Mouse (Mus musculus) cerebellum, postnatal 14 days (tissue): ENCODE data around the gene Hdac4.

Experiments used
- DNase-seq, 2 experiments: peaks; one replicate each; pipeline ENCODE4 v3.0.0; 2021; ENCODE audit warnings: mixed read lengths in 2 of 2

Hdac4 gene

DNA sequence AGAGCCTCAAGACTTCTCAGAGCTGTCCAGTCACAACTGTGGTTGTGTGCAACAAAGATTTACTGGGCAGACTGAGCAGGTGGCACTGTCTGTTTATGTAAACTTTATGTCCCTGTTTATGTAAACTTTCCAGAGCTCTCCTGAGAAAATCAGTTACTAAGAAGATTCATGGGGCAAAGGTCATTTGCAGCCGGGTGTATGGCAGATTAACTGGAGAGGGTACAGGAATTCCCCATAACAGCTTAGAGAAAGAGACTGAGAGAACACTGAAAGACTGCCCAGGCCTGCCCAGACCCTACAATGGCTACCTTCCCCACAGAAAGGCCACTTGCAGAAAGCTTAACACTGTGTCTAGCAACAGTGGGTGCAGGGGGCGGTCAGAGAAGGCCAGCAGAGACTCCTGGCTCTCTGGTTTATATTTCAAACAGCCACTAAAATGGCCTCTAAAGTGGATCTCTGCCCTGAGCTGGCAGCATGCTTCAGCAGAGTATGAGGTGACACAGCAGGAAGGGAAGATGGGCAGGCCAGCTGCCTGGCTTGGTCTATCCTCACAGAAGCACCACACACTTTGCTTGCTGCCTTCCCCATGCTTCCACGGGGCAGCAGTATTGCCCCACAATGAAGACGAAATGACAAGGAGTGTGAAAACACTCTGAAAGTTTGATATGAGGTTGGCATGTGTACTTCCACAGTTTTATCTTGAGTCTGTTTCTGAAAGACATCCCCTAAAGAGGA lies 179.4 kb downstream of the Hdac4 start:
- peak; percentile 35 to 36 for DNase-seq

DNA sequence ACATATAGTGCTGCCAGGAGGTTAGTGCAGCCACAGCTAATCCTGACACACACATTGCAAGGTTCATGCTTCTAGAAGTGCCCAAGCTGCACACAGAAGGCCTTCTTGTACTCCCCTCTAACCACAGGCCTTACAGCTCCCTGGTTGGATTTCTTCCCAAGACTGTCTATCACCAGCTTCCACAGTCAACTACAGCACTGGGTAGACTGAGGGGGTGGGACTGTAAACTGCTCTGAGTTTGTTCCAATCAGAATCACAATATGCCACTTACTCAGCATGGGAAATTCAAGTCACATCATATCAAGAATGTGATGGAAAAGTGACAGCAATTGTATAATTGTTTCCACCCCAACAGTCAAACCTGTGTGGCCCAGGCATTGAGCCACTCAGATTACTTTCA lies 180.2 kb downstream of the Hdac4 start:
- no peak for DNase-seq

DNA sequence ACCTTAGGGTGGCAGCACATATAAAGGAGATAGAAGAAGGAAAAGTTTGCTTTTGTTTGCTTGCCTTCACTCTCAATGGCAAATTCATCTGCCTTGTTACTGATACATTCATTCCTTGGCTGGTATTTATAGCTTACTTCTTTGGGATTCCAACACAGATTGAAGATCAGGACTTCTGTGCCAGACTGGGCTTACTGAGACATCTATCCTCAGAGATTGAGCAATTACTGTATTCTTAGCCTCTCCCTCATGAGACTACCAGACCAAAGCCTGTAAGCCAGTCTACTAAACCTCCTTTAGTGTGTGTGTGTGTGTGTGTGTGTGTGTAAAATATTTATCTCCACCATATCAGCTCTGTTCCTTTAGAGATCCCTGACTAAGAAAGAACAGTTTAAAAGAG lies 181.0 kb downstream of the Hdac4 start:
- DNase-seq: no peak

DNA sequence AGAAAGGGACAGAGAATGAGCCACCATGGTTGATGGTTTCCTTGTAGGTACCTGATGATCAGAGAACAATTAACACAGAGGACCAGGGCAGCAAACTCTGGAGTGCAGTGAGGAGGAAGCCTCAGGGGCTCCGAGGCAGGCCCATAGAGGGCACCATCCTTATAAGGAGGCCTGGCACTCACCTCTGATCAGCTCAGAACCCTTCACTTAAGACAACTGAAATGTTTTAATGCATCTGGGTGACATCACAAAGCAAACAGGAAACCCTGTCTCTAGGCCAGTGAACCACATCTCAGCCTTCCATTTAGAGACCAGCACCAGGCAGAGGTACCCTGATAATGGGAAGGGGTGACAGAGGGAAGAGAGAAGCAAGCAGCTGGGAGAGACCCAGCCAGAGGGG lies 188.8 kb downstream of the Hdac4 start:
- DNase-seq: no peak

DNA sequence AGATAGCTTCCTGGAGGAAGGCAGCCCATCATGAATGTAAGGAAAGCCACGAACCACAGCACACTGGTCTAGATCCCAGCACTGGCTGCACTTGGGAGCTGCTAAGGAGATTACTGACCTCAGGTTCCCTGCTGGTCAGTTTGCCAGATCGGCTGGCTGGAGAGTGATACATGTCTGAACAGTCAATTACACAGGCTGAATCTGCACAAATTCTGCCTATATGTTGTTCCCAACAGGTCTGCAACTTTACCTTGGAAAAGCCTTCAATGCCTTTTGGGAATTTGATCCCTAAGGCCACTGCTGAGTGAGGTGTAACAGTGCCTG lies 189.9 kb downstream of the Hdac4 start:
- peak; percentile 28 to 36 for DNase-seq

DNA sequence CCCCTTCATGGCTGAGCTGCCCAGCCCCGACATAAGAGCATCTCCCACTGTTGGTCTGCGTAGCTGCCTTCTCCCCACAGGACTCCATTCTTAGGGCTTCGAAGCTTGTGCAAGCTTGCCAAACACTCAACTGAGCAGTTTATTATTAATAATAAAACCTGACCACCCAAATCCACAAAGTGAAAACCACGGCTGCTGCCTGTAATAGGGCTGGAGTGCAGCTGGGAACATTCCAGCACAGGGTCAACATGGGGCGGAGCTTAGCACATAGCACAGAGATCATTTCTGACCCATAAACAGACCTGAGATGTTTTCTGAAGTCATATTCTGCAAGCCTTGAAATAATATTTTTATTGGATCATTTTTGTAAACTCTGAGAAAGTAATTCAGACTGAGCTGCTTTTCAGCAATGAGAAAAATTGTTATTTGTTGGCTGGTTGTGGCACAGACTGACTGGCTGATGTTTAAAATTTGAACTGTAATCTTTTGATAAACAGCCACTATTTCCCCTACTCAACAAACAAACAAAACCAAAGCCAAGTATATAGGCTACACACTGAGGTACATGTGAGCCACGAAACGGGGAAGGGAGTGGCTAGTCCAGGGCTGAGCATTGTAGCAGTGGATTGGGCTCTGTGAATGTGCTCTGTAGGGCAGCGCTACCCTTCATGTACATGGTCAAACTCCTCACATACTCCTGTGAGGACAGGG lies 190.4 kb downstream of the Hdac4 start:
- DNase-seq: no peak

DNA sequence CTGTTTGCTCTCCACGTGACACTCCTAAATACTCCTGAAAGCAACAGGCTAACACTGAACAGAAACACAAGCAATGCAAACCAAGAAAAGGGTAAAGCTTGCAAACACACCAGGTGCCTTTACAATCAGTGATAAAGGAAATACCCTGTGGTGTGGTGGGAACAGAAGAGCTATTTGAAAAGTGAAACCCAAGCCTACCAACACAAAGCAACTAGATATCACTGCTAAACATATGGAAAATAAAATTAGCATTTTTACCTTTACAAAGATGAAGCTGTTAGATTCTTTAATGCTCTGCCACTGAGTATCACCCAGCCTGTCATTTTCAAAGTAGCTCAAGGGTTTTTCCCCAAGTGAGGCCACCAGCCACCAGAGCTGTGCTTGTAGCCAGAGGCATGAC lies 191.4 kb downstream of the Hdac4 start:
- no peak for DNase-seq

DNA sequence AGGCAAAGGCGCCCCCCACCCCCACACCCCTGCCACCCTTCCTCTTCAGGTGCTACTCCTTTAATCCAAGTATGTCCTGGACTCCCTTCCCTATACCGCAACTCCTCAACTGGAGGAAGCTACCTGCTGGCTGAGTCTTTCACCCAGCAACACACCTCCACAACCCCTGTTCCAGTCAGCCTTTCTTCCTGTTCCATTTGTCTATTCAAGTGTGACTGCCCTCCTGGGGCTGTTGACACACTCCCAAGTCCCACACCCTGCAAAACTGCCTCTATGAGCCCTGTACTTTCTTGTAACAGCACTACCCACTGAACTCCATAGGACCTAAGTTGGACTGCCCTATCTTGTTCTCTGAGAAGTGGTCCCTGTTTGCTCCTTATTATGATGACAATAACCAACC lies 195.3 kb downstream of the Hdac4 start:
- DNase-seq: no peak

DNA sequence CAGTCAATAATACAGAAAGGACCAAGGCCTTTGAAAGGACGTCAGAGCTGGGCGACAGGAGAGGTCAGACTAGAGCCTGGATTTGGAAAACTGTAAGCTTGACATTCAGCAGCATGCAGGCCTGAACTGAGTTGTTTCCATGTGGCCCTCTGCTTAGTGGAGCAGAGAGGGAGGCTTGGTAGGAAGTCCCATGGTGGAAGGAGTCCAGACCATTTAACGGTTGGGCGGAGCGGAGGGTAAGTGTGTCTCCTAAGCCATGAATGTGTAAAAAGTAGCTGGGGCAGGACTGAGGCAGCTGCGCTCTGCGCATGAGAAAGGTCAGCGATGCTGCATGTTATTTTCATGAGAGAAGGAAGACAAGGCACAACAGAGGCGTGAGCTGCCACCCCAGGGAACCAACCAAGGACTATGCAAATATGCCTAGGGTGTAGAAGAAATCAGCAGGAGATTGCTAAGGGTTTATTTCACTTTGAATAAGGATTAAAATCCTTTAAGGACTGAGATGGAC lies 201.8 kb downstream of the Hdac4 start:
- peak; percentile 35 to 42 for DNase-seq

DNA sequence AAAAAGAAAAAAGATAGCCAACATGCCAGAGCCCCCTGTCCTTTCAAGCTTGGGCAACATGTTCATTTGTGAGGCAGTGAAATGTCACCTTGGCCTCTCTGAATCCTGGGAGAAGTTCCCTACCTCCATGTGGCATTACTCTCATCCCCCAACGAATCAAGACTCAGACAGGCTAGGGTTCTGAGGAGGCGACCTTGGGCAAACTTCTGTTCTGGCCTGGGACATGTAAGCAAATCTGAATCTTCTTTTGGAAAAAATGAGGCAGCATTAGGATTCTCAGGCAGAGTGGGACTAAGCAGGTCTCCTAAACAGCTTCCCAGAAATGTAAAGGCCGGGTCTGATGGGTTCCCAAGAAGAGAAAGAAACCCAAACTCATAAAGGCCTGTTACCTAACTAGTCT lies 202.8 kb downstream of the Hdac4 start:
- DNase-seq: no peak

DNA sequence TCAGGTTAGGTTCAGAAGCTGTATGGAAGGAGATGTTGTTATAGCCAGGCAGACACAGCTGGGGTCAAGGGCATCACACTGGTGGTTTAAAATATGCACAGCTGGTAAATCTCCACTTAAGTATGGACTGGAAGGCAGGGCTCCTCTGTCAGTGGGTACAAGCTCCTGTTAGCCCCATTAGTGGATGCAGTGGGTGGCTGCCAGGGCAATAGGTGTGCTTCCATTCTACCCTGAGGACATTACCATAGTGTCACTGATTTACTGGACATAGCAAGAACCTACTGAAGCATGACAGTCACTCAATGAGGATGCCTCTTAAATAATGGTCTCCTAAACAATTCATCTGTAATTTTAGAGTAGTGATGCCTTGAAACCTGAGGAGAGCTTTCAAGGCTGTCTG lies 203.9 kb downstream of the Hdac4 start:
- no peak for DNase-seq

DNA sequence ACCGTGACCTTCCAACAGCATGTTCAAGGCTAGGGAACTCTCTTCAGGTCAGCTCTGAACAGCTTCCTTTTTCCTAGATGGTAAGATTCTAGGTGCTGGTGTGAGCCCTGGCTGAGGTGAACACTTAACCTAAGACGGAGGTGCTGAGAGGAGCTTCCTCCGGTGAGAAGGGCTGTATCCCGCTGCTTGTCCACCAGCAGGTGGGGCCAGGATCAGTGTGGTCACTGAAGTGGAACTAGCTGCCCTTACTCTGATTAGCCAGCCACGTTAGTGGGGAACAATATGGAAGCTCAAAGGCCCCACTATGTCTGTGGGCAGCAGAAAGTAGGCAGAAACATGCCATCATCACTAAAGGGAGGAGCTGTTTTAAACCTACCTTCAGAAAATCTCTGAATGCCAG lies 204.6 kb downstream of the Hdac4 start:
- DNase-seq: no peak

DNA sequence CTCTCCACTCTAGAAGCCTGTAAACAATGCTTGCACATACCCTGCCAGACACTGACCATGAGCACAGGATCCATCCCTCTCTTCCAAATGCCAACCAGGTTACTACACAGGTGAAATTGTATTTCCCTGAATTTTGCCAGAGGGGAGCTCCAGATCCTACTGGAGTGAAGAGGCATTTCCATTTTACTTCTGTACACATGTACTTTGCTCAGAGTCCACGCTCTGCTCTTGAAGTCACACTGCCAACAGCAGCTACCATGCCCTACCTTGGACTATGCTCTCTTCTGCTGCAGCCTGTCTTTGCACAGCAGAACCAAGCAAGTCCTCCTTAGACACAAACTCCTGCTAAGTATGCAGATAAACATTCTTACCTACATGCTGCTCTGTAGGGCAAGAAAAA lies 206.6 kb downstream of the Hdac4 start:
- DNase-seq: no peak

DNA sequence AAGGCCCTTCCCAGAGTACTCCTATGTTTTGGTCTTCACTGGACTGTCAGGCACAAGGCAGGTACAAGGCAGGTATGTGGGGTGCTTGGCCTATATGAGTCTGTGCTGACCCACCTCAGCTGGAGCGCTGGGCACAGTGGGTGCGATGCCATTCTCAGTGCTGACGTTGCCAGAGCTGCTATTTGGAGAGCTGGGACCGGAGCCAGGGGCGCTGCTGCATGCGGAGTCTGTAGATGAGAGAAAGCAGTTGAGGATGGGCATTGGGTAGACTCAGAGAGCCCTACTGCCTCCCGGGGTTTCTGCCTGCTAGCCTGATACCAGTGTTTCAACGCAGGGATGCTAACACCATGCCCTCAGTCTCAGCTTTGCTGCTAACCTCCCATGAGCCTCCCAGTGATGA lies 208.1 kb downstream of the Hdac4 start:
- DNase-seq: peak; percentile 67

DNA sequence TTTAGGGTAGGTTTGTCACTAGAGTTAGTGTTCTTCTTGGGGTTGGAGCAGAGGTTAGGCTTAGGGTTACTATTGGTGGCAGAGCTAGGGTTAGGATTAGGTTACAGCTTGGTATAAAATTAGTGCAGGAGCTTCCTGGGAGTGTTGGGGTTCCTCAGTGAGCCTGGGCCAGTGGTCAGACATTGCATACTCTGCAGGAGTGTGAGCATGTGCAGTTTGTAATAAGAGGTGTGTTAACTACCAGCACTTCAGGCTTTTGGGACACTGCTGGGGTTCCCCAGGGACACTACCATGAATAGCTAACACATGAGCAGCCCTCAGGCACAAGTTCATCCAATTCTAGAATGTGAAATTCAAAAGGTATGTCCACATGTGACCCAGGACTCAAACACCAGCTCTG lies 209.7 kb downstream of the Hdac4 start:
- no peak for DNase-seq

DNA sequence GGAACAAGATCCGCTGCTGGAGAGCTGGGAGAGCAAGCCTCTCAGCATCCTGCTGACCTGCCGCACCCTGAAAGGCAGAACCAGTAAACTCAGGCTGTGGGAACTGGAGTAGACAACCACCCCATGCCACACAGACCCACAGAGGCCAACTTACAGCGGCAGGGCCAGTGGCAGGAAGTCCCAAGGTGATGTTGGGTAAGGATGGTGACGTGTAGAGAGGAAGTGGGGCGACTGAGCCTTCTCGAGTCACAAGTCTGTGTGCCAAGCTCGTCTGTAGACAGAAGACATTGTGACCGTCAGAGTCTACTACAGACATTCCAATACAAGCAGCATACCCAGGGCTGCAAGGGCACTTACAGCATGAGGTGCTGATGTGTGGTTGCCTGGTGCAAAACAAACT lies 211.0 kb downstream of the Hdac4 start:
- no peak for DNase-seq

DNA sequence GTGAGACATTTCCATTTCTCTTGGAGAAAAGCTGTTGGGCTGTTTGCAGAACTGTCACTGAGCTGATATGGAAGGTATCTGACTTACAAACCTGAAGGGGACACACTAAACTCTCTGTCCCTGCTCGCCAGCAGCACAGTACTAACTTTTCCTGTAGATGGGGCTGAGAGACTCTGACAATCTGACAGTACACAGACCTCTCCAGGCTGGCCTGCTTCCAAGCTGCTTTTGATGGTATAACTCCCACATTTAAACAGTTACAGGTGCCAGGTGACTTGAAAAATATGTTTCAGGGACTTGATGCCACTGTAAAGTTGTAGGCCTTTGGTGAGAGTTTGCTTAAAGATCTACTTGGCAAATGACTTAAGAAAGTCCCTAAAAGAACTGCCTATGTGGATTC lies 214.1 kb downstream of the Hdac4 start:
- DNase-seq: peak; percentile 25 to 42

DNA sequence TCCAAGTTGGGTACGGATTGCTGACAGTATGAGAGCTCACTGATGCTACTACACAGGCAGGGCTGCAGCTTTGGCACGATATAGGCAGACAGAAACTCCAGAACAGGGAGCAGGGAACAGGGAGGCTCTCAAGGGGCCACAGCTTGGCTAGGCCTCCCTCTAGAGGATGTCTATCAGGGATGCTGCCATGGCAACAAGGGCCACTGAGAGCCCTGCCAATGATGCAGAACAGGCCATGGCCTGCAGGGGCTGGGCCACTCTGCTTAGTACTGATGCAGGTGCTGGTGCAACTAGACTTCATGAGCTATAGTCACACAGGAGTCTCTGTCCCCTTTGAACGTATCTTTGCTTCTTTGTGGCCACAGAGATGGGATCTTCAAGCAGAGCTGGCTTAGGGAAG lies 217.1 kb downstream of the Hdac4 start:
- peak; percentile 53 to 64 for DNase-seq

DNA sequence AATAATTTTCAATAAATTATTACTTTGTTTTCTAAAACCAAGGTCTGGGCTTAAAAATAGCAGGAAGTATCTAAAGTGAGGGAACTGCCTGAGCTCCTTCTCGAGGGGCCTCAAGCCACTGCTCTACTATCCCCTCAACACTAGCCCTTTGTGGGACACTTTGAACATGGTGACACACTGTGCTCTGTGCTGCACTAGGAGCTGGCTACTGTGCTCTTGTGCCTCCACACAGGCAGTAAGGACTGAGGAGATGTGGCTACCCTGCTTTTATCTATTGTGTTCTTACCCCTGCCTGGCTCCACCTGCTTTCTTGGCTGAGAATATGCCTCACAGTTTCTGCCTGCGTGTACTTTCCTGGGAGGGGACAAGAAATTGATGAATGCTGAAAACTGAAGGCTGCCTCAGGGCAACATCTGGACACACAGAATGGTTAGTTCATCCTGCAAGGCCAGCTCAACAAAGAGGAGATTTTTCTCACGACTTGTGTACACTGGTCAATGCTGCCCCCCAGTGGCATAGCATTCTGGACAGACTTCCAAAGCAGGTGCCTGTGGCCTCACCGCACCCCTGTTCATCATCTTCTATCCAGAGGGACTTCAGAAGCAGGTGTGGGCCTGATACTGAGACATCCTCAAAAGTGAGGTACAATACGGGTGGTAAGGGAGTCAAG lies 226.7 kb downstream of the Hdac4 start:
- DNase-seq: peak; percentile 76 to 81

DNA sequence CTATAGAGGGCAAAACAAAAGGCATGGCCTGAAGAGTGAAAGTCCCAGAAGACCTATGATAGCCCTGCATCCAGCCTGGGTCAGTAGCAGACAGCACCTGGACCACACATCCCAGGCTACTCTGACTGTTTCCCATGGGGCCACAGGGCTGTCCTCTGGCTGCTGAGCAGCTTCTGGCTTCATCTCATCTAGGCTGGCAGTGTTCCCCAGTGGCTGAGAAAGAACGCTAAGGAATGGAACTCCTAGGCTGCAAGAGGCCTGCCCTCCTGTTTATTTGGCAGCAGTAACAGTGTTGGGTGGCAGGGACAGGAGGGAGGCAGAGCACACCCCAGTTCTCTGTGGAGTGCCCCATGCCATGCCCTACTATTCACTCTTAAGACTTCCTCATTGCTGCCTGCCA lies 228.5 kb downstream of the Hdac4 start:
- DNase-seq: peak in 1 of 2 experiments; percentile 21

DNA sequence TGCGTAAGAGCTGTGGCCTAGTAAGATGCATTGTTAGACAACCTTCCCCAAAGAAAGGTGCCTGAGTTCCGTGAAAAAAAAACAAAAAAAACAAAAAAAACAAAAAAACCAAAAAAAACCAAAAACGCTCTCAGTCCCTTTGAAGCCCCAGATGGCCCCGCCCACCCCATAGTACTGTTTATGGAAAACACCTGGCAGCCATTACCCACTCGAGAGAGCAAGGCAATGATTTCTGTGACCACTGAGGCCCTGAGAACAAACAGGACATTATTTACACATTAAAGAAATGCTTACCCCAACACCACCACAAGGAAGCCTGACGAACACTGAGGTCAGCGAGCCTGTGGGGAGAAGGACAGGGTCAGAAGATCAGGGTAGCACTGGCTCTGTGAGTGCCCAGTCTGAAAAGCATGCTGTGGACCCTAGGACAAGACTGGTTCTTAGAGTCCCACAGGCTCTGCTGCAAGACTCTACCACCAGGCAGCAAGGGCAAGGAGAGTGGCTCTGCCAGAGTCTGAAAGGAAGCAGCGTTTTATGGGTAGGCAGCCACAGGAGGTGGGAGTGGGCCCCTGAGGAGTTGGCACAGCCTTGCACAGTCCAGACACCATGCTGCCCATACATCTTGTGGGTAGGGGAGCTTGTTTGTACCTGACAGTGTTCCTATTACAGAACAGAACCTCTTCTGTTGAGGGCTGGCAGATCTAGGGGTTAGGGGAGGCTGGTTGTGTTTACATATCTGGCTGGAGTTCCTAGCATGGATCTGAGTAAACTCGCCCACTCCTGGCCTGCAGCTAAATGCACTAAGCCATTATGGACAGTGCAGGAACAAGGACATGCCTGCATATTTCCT lies 230.8 kb downstream of the Hdac4 start:
- DNase-seq: no peak

DNA sequence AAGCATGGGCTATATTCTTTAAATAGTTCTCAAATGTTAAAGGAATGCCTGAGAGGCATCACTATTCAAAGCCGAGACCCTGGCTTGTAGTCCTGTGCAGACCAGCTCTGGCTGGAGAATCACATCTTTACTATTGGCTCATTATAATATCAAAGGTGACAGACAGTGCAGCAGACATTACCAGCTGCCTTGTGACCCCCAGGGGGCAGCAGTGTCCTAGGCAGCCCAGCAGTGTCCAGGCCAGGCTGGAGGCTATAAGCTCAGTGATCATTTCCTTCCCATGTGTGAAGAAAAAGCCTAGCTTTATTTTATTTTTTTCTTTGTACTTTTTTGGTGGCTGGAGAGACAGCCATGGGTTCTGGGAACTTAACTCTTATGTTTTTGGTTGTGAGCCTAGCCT lies 233.2 kb downstream of the Hdac4 start:
- DNase-seq: peak; percentile 74 to 79

DNA sequence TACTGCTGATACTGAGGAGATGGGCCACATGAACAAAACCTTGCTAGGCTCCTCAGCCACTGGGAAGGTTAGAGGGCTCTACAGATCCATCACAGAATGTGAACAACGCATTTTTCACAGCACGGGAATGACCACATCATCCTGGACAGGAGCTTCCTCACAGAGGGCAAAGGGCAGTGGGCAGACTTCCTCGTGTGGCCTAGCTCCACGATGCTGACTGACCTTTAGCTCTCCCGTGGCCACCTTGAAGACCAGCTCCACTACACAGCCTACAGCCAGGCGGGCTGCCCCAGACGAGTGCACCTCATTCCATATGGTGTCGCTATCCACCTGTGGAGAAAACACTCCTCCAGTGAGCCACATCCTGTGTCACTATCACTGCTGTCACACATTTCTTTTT lies 234.3 kb downstream of the Hdac4 start:
- DNase-seq: no peak
